Mouse (Mus musculus) urinary bladder, postnatal 14 days (tissue): ENCODE measurements around the gene C730034F03Rik.
"Not testable (repeated sequence)": the region's sequence is repeated elsewhere in the genome, so short reads cannot be mapped to it uniquely, and the experiment has no call there.

Source experiments
- DNase-seq: peaks from one replicate; pipeline ENCODE4 v3.0.0; 2021; ENCODE audit warnings: low spot score

C730034F03Rik gene

DNA sequence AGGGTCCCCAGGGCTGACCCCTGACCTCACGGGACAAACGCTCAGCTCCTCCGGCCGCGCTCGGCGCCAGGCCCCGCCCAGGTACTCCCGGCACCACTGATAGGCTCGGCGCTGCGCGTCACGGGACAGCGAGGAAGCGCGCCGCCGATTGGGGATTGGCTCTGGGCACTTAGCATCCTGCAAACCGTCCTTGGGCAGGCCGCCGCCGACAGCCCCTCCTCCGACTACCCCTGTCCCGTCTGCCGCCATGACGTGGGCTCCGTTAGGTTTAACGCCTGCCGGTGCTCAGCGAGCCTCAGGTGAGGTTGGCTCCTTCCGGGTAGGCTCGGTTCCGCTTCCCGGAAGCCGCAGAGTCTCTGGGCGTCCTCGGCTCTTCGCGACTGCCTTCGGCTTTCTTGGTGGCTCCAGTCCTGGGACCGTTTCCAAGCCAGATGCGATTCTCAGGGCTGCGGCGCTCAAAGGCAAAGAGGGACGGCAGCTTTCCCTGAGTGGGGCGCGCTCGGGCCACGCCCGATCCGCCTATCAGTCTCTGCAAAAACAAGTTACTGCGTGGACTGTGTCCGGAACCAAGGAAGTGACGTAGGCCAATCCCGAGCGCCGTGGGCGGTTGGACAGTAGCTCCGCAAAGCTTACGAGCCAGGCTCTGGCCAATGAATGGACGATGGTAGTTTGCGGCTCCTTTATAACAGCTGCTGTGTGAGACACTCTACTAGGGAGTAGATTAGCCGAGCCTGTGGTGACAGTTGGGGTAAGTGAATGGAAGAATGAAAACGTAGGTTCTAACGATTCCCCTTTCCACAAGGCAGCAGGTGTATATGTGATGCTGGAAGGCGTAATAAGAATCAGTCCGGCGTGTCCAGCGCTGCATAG, at the start of gene C730034F03Rik, which contains the start of the genes Gm44502 and Chkb:
C730034F03Rik (plus strand) TSS at position 238 of the 870 bp plus-strand sequence.
Gm44502 (minus strand) TSS at position 345 of the 870 bp plus-strand sequence.
Chkb (minus strand) TSS at position 557 of the 870 bp plus-strand sequence.
- peak; percentile 92 for DNase-seq

DNA sequence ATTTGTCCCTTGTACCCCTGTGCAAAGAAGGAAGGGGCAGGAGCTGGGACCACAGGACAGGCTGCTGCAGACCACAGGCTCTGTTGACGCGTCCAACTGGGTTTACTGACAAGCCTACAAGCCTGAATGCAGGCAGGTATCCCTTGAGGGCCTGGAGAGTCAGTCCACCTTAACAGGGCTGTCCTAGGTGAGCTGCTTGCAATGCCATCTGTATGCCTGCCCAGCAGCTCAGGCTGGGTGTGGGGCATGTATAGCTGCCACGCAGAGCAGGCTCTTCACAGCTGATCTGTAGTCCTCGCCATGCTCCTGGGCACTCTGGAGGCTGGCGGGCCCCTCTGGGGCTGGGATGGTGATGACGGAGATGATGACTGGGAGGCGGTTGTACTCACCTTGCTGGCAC, 44.8 kb upstream of the C730034F03Rik start, which contains the start of gene Klhdc7b:
Klhdc7b (plus strand) TSS at position 301 of the 400 bp plus-strand sequence.
- DNase-seq: no peak

DNA sequence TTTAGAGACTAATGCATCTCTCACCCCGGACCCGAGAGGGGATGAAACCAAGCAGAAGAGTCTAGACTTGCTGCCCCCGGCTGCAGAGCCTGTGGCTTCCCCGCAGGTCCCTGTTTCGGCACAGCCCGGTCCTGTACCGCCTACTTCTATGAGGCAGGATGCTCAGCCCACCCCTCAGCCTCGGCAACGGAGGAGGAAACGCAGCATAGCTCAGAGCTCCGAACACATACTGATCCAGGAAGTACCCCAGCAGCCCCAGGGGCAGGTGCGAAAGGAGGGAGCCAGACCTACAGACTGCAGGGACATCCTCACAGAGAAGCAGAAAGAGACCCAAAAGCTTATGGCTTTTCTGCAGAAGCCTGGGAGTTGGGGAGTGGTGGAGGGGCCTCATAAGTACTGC, 42.3 kb upstream of the C730034F03Rik start:
- DNase-seq: no peak

DNA sequence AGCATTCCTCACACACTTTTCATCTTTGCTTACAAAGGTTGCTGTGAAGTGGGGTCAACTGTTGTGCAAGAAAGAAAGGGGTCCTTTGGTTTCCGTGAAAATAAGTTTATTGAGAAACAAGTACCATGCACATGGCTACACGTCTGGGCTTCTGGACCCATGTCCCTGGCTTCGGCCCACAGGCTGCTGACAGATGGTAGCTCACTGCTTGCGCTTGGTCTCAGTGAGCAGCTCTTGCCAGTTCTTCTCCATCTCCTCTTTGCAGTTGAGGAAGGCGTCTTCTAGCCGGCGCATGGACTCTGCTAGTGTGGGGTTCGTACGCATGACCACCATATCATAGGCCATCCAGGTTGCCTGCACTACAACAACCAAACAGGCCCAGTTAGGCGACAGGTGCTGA, 39.3 kb upstream of the C730034F03Rik start:
- DNase-seq: no peak

DNA sequence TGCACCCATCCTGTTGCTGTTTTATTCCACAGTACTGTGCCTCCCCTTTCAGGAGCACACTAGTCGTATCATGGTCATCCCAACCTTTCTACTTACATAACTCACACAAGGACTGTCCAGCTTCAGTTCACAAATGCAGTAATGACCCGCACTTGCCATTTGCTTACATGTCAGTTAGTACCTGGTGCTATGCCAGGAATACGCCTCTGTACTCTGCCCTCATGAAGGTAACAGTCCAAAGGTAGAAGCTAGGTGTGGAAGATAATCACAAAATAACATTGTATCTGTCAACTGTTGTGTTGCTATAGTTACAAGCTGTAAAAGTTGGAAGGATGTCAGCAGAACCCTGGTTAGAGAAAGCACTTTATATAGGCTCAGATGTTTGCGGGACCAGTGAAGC, 32.5 kb upstream of the C730034F03Rik start:
- no peak for DNase-seq

DNA sequence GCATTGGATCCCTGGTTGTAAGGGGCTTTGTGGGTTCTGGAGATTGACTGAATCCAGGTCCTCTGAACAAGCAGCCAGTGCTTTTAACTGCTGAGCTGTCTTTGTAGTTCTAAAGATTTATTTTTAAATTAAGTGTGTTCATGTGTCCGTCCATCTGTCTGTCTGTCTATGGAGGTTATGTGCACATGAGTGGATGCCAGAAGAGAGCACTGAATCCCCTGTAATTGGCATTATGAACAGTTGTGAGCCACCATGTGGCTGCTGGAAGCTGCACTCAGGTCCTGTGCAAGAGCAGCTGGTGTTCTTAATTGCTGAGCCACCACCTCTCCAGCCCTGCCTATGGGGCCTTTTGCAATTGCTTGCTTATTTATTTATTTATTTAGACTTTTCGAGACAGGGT, 31.2 kb upstream of the C730034F03Rik start:
- no peak for DNase-seq

DNA sequence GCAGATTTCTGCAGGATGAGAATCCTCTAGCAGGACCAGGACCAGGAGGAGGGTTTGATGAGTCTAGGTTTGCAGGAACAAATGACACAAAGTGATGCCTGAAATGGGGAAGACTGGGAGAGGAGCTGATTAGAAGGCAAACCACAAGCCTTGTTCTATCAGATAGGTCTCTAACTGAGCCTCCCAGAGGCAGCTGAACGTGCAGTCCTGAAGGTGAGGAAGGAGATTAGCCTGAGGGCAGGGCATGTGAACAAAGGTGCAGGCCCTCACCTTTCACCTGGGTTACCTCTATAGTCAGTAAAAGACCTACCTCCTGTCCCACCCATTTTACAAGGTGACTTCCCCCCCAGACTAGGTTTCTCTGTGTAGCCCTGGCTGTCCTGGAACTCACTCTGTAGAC, 29.7 kb upstream of the C730034F03Rik start:
- DNase-seq: no peak

DNA sequence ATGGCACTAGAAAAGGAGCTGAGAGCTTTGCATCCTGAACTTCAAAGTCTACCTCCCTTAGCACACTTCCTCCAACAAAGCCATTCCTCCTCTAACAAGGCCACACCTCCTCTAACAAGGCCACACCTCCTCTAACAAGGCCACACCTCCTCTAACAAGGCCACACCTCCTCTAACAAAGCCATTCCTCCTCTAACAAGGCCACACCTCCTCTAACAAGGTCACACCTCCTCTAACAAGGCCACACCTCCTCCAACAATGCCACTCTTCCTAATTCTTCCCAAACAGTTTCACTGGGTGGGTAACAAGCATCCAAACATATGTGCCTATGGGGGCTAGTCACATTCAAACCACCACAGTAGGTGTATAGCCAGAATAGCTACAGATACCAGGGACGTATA, 26.9 kb upstream of the C730034F03Rik start:
- no peak for DNase-seq

DNA sequence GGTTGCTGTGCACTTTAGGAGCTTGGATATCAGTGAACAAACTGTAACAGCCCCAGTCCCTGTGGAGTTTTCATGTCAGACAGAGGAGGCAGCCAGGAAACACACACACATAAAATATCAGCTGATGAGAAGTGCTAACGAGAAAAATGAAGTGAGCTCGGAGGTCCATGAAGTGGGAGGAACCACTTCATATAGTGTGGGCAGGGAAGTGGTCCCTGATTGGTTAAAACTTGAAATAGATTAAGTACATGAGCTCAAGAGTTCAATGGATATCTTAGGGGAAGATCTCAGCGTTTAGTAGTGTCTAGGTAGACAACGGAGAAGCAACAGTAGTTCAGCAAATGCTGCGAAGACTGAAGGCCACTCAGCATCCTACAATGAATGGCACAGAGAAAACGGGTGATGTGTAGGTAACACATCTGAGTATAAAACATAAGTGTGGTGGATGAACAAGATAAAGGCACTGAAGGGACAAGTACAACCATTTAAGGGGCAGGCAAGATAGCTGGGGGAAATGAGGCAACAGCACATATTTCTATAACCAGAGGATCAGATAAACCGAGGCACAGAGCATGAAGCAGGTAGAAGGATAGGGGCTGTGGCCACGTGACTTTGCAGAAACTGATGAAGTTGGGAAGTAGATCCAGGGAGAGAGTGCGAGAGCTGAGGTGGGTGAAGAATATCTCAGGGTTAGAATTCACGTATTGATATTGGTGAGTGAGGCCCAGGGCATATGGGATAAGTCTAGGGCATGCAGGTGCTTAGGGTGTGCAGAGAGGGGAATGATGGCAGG, 24.4 kb upstream of the C730034F03Rik start:
- DNase-seq: no peak

DNA sequence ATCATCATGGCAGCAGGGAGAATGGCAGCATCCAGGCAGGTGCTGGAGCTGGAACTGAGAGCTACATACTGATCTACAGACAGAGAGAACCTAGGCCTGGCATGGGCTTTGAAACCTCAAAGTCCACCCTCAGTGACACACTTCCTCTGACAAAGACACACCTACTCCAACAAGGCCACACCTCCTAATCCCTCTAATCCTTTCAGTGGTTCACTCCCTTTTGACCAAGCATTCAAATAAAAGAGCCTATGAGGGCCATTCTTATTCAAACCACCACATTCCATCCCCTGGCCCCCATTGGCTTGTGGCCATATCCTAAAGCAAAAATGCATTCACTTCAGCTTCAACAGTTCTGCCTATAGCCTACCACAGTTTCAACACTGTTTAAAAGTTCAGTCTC, 22.7 kb upstream of the C730034F03Rik start:
- DNase-seq: no peak

DNA sequence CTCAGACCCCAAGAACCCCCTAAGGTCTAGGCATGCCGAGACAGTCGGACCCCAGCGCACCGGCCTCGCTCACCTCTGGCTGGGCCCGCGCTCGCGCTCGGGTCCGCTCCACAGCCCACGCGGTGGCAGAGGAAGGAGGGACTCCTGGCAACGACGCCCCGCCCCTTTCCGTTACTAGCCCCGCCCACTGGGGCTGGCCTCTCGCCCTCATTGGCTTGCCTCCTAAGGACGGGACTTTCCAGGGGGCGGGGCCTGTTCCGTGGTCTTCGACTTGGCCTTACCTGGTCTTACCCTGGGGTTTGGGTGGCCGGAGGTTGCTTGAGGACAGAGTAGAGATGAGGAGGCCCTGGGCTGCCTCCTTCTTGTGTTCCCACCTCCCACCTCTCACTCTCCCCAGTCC, 19.3 kb upstream of the C730034F03Rik start, which contains the start of gene Syce3:
Syce3 (minus strand) TSS at position 386 of the 400 bp plus-strand sequence.
- no peak for DNase-seq

DNA sequence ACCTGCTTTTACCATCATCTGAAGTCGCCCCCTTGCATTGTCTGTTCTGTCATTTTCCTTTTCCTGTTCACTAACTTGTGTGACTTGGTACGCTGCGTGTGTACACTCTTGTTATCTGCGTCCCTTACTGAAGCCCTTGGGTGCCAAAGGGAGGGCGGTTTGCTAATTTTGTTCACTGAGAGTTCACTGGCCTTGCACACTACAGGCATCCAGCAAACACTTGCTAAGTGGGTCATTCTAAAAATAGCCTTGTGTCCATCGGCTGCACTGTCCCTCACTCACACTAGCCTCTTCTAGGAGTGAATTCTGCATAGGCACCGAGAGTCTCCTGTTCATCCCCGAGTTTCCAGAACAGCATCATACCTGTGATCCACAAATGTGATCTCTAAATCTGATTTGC, 14.1 kb upstream of the C730034F03Rik start:
- no peak for DNase-seq

DNA sequence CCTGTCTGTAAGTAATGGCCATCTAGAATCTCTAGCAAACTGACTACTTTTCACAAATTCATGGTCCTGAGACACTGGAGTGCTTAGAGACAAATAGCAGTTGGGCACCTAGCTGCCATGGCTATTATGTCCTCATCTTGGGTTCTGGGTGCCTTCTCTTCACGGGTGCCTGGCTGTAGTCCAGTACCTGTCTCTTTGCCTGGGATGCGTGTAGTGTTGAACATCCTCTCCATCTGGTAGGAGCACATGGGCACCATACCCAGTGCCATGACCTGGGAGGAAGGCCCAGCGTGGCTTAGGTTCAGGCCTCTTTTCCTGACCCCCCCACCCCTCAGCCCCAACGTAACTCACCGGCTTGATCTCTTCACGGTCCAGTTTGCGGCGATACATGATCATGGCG, 7.5 kb upstream of the C730034F03Rik start:
- no peak for DNase-seq

DNA sequence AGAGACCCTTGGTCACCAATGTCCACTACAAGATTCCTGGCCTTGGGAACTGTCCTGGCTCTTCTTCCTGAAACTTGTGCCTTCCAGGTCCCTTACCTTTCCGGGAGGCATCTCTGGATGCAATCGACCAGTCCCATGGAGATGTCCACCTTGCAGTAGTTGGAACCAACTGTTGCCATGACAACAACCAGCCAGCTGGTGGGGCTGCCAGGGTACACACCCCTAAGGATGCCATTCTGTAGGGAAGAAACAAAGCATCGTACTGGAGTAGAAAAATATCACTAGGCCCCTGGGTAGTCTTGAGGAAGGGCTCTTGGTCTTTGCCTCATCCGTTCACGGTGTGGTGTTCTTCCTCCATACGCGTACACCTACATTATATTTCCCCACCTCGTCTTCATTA, 4.8 kb upstream of the C730034F03Rik start:
- no peak for DNase-seq

DNA sequence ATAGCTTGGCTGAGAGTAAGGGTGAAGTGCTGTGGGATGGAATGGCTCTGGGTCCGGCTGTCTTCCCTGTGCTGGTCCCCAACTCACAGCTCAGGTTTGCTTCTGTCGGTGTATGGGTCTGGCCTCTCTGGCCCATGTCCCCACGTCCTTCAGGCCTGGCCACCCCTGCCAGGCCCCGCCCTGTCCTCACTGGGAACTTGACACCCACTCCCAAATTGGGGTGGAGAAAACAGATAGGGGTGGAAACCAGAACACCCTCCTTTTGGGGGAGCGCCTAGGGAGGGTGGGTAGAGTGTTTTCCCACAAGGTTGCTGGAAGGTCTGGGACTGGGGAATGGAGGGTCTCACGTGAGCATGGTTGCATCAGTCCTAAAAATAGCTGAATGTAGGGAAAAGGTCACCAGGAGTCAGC, 3.7 kb upstream of the C730034F03Rik start, which contains the start of gene Cpt1b:
Cpt1b (minus strand) TSS at position 153 of the 411 bp plus-strand sequence.
- no peak for DNase-seq

DNA sequence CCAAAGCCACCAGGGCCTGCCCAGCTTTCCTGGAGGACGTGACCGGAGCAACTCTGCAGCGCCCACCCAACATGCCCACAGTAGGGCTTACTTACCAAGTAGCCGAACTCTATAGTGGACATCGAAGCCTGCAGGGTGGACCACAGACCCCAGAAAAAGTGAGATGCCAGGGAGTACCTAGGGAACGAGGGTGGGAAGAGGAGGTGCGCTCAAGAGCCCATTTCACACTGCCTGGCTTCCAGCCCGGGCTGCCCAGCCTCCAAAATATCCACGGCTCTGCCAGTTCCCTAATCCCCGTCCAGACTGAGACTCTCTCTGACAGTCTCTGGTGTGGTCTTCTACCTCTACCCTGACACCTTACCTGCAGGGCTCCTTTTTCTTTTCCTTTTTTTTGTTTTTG, 2.7 kb upstream of the C730034F03Rik start:
- no peak for DNase-seq

DNA sequence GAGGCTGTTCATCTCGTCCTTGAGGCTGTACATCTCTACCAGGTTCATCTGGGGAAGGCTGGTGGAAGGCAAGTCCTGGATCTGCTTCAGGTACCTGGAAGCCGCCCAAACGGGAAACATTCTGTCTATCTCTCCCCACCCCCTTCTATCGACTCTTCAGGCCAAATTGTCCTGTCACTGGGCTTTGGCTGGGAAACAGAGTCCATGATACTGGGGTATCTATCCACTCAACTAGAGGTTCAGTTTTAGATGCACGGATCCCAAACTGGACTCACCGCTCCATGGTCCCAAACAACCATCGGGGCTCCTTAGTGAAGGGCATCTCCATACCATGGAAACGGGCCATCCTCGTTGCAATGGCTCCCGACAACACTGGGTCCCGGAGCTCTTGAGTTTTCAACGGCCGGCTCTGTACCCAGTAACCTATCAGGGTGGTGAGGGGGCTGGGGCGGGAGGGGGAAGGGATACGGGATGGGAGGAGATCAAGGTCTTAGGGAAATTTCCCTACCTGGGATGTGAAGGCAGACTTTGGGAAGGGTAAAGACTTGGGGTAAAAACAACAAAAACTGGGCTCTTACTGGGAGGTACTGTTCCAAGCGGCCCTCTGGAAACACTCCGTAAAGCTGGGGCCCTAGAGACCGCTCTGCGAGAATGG, 1.1 kb upstream of the C730034F03Rik start:
- no peak for DNase-seq

DNA sequence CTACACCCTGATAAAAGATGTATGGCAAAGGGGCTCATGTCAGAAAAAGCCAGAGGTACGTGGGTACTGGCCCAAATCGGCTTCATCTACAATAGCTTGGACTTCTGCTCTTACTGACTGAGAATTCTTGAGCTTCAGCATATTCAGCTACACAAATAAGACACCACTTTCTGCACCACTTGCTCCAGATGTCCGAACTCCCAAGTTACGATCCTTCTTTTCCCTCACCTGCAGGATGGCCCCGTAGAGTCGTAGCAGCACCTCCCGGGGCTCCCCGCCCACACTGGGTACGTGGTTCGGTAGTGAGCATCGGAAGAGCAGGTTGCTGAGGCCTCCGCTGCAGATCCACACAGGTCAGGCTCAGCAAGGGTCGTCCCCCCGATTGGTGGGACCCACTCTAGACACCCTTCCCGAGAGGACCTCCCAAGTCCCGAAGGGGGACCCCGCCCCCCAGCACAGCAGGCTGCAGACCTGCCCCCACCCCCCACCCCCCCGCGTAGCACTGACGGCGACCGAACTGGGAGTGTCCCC, 503 bp upstream of the C730034F03Rik start:
- no peak for DNase-seq

DNA sequence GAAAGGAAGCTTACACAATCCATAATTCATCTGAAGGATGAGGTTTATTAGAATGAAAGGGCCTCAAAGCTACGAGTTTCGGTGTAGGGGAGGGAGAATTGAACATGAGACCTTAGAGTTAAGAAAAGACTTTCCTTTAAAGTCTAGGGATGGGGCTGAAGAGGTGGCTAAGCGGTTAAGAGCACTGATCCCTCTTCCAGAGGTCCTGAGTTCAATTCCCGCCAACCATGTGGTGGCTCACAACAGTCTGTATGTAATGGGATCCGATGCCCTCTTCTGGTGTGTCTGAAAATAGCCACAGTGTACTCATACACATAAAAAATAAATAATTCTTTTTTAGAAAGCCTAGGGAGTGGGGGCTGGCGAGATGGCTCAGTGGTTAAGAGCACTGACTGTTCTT, 952 bp downstream of the C730034F03Rik start:
- no peak for DNase-seq

DNA sequence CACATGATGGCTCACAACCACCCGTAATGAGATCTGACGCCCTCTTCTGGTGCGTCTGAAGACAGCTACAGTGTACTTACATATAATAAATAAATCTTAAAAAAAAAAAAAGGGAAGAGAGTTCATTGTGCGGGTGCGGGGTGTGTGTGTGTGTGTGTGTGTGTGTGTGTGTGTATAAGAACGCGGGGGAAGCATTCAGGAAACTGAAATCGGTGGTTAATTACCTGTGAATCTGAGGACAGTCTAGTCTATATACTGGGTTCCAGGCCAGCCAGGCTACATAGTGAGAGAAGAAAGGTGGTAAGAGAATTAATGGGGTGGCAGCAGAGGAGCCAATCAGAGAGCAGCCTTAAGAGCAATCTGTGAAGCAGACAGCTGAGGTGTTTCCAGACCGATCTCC, 1.4 kb downstream of the C730034F03Rik start:
- DNase-seq: not testable (repeated sequence)

DNA sequence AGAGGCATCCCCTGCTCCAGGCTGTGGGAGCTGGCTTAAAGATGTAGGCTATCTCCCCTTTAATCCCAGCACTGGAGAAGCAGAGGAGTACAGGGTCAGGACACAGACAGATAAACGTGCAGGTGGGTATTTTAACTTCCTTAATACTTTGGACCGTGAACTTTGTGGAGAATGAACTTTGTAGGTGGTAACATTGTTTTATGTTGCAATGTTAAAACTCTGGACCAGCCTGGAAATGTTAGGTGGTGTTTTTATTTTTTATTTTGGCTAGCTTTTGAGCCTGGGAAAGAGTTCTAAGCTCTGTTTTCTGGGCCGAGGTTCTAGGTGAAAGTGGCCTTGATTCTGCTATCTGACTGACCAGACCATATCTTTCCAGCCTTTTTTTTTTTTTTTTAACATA, 1.9 kb downstream of the C730034F03Rik start:
- no peak for DNase-seq

DNA sequence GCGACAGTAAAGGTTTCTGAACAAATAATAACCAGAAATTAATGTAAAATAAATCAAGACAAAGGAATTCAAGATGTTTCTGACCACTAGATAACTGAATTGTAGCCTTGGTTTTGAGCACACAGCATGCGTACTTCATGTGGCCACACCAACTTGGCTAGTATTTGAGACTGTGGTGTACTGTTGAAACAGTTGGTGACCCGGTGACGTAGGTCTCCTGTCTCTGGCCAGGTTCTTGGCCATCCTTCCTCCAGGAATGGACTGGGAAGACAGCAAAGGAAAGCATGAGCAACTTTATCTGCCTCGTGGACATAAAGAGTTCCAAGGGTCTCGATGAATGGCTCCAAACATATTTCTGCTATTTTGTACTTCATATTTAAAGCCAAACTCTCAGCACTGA, 2.4 kb downstream of the C730034F03Rik start:
- no peak for DNase-seq
